Mouse (Mus musculus) liver, adult 2 months (tissue): ENCODE results near the gene Tbl3. TPM values are rescaled to one million over a fixed set of nuclear protein-coding genes. Genes with fewer than 3 reads are reported as not detected.

Experiments used
- DNase-seq: peaks from one replicate; pipeline ENCODE4 v3.0.0-alpha.2; 2011; ENCODE audit warnings: low read depth, low spot score; ENCODE audit errors: extremely low read depth
- H3K27ac ChIP-seq: fragments of 200-500 bp; replicated peaks from 2 replicates; pipeline ENCODE4 v1.5.1; 2012; ENCODE audit warnings: low read depth, mild to moderate bottlenecking, control low read depth, inconsistent platforms, low read length; ENCODE audit not compliant: insufficient read depth
- H3K27me3 ChIP-seq: fragments of 200-500 bp; 2 replicates; pipeline ENCODE4 v1.6.1; 2012; ENCODE audit warnings: mild to moderate bottlenecking, moderate library complexity, low read length, inconsistent platforms; ENCODE audit not compliant: control insufficient read depth, insufficient read depth
- H3K36me3 ChIP-seq: fragments of 200-500 bp; 2 replicates; pipeline ENCODE4 v1.6.1; 2012; ENCODE audit warnings: low read length, inconsistent platforms; ENCODE audit not compliant: control insufficient read depth, insufficient read depth
- H3K4me1 ChIP-seq: fragments of 200-500 bp; 2 replicates; pipeline ENCODE4 v1.6.1; 2011; ENCODE audit warnings: low read length; ENCODE audit not compliant: control insufficient read depth, insufficient read depth
- H3K4me3 ChIP-seq: fragments of 200-500 bp; 2 replicates; pipeline ENCODE4 v1.5.1; 2011; ENCODE audit warnings: low read depth, mild to moderate bottlenecking, control low read depth, low read length, moderate library complexity; ENCODE audit not compliant: insufficient read depth
- H3K79me2 ChIP-seq: fragments of 200-500 bp; 2 replicates; pipeline ENCODE4 v1.6.1; 2012; ENCODE audit warnings: inconsistent platforms, mild to moderate bottlenecking, low read length, moderate library complexity; ENCODE audit not compliant: control insufficient read depth, insufficient read depth
- H3K9ac ChIP-seq: fragments of 200-500 bp; 2 replicates; pipeline ENCODE4 v1.6.1; 2012; ENCODE audit warnings: low read depth, mild to moderate bottlenecking, control low read depth, inconsistent platforms, low read length
- CTCF ChIP-seq: fragments of 200-500 bp; IDR thresholded peaks from 2 replicates; pipeline ENCODE4 v1.5.1; 2011; ENCODE audit warnings: low read depth, low read length, control low read depth
- POLR2A ChIP-seq: fragments of 200-500 bp; IDR thresholded peaks from 2 replicates; pipeline ENCODE4 v1.6.1; 2011; ENCODE audit warnings: low read length, control low read depth; ENCODE audit not compliant: insufficient read depth; ENCODE audit errors: extremely low read depth
- WGBS: fragments of 180-500 bp; shearing (Covaris S2); methylation state at CpG from one replicate; pipeline ENCODE4 v1.1.7; 2018; 5-methylcytosine and 5-hydroxymethylcytosine counted together
- polyA plus RNA-seq: library from polyadenylated mRNA; depleted of rRNA; stranded (reverse); fragments of >200 nt; gene quantifications from 2 replicates; pipeline ENCODE4 v1.2.3, GENCODE M21; 2012
- total RNA-seq: library from RNA; depleted of rRNA; stranded (reverse); fragments of >200 nt; gene quantifications from 2 replicates; pipeline ENCODE4 v1.2.3, GENCODE M21; 2014

Tbl3 gene
- total and polyA plus RNA-seq, 2 experiments, result 14.2 to 37.9 TPM

DNA sequence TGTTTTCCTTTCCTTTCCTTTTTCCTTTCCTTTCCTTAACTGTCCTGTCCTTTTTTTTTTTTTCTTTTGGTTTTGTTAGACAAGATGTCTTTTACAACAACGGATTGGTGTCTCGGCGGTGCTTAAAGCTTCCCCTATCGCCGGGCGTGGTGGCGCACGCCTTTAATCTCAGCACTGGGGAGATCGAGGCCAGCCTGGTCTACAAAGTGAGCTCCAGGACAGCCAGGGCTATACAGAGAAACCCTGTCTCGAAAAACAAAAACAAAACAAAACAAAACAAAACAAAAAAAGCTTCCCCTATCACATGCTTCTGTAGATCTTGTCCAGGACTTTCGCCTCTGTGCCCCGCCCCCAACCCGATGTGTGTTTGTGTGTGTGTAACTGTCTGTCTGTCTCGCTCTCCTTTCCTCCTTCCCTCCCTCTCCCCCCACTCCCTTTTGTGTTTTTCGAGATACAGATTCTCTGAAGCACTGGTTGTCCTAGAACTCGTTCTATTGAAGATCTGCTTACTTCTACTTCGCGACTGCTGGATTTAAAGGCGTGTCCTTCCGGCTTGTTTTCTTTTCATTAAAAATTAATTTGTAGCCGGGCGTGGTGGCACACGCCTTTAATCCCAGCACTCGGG is 453 bp upstream of the Tbl3 start:
- peak; percentile 46 for DNase-seq
- H3K9ac ChIP-seq, result peak overlapping the region; percentile 65
- TF ChIP-seq CTCF, result no peak
- no peaks in the 10 kb centered on the region for H3K79me2 ChIP-seq
- no peaks in the 10 kb centered on the region for H3K27me3 ChIP-seq
- H3K4me3 ChIP-seq, result peak overlapping the region; percentile 71
- H3K4me1 ChIP-seq, result peaks cover 1% of the 10 kb centered on the region; the same call in 1 of the 2 replicates
- no peaks in the 10 kb centered on the region for H3K36me3 ChIP-seq
- H3K27ac ChIP-seq, result peak overlapping the region; percentile 70
- WGBS, result 1% methylated on average over 24 of the region's 24 CpGs

DNA sequence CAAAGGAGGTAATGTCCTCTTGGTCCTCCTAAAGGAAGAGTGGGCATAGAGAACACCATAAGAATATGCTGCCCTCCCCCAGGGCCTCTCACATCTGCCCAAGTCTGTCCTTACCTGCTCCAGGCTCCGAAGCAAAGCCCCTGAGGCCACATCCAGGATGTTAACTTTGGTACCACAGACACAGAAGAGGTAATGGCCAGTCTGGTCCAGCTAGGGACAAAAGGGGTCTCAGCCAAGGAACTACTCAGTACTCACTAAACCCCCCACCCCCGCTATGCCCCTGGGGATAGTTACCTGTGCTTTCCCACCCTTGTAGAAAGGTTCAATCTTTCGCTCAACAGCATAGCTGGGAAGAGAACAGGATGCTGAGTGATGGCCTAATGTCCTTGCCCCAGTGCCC is 1.6 kb downstream of the Tbl3 start:
- H3K4me3 ChIP-seq, result no peak overlapping the region
- no peak for TF ChIP-seq CTCF
- no peak for TF ChIP-seq POLR2A
- no peak overlapping the region for H3K27ac ChIP-seq
- no peak for DNase-seq
- H3K27me3 ChIP-seq, result no peaks in the 10 kb centered on the region
- WGBS, result 99% methylated on average over 3 of the region's 3 CpGs
- peaks cover 4% of the 10 kb centered on the region; the same call in 1 of the 2 replicates for H3K36me3 ChIP-seq
- H3K9ac ChIP-seq, result no peak overlapping the region
- H3K79me2 ChIP-seq, result no peaks in the 10 kb centered on the region
- H3K4me1 ChIP-seq, result peaks cover 1% of the 10 kb centered on the region; the same call in 1 of the 2 replicates

DNA sequence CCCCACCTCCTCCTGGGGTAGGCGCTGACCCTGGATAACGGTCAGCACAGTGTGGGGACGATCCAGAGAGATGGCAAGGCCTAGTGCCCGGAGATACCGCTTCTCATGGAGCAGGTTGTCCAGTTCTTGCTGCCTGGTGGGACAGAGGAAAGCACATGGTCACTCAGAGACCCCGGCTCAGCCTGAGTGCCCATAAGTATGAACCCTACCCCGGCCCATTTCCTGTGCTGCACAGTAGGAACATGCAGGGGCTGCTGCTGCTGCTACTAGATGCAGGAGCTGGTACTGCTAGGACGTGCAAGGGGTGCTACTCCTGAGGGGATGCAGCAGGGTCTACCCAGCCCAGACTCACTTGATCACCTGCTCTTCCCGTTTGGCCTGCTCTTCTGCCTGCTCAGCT is 6.2 kb downstream of the Tbl3 start:
- TF ChIP-seq POLR2A (no peak), CTCF (no peak)
- peaks cover 4% of the 10 kb centered on the region; the same call in 1 of the 2 replicates for H3K36me3 ChIP-seq
- 94% methylated on average over 9 of the region's 9 CpGs for WGBS

DNA sequence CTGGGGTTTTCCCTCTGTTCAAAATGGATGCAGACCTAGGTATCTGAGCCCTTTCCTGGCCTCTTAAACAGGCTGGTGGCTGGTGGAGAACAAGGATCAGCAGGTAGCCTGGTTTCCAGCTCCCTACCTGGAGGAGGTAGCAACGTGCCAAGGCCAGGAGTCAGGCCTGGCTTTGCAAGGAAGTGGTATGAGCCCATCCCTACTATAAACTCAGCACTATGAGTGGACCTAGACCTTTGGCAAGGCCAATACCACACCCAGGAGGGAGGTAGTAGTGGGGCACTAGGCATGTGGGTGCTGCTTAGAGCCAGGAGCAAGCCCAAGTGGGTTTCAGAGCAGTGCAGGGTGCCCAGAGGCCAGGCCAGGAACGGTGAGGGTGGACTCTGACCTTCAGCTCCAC is 8.0 kb downstream of the Tbl3 start:
- H3K36me3 ChIP-seq, result peaks cover 4% of the 10 kb centered on the region; the same call in 1 of the 2 replicates
- H3K27ac ChIP-seq, result no peak overlapping the region
- no peak for DNase-seq
- no peak for TF ChIP-seq POLR2A
- TF ChIP-seq CTCF, result no peak
- peaks cover 3% of the 10 kb centered on the region; the same call in 1 of the 2 replicates for H3K4me1 ChIP-seq
- no peak overlapping the region for H3K4me3 ChIP-seq
- no peak overlapping the region for H3K9ac ChIP-seq
- H3K79me2 ChIP-seq, result no peaks in the 10 kb centered on the region; the same call in 1 of the 2 replicates
- 77% methylated on average over 2 of the region's 2 CpGs for WGBS
- no peaks in the 10 kb centered on the region for H3K27me3 ChIP-seq

More for the DNA sequence above, 6.2 kb downstream of the Tbl3 start:
- H3K79me2 ChIP-seq, result no peaks in the 10 kb centered on the region
- H3K27ac ChIP-seq, result no peak overlapping the region
- no peaks in the 10 kb centered on the region for H3K4me1 ChIP-seq
- H3K9ac ChIP-seq, result no peak overlapping the region
- DNase-seq, result no peak
- H3K27me3 ChIP-seq, result no peaks in the 10 kb centered on the region
- no peak overlapping the region for H3K4me3 ChIP-seq

DNA sequence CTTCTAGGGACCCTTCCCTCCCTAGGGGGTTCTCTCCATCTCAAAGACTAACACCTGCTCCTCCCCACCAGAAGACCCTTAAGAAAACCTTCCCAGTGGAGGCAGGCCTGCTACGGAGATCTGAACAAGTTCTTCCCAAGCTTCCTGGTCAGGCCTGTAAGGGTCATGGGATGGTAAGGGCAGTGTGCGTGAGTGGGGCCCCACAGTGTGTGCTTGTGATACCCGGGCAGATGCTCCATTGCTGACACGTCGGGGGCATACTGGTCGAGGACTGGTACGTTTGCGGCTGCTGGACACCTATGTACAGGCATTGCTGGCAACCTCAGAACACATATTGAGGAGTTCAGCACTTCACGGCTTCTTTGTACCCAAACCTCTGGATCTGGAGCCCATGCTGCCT is 8.7 kb downstream of the Tbl3 start:
- Histone ChIP-seq H3K9ac (no peak overlapping the region), H3K27ac (no peak overlapping the region), H3K79me2 (no peaks in the 10 kb centered on the region; the same call in 1 of the 2 replicates), H3K36me3 (peaks cover 4% of the 10 kb centered on the region; the same call in 1 of the 2 replicates), H3K4me3 (no peak overlapping the region), H3K27me3 (no peaks in the 10 kb centered on the region), H3K4me1 (peaks cover 3% of the 10 kb centered on the region; the same call in 1 of the 2 replicates)
- WGBS, result 86% methylated on average over 9 of the region's 9 CpGs
- TF ChIP-seq POLR2A, result no peak
- TF ChIP-seq CTCF, result no peak
- DNase-seq, result no peak

DNA sequence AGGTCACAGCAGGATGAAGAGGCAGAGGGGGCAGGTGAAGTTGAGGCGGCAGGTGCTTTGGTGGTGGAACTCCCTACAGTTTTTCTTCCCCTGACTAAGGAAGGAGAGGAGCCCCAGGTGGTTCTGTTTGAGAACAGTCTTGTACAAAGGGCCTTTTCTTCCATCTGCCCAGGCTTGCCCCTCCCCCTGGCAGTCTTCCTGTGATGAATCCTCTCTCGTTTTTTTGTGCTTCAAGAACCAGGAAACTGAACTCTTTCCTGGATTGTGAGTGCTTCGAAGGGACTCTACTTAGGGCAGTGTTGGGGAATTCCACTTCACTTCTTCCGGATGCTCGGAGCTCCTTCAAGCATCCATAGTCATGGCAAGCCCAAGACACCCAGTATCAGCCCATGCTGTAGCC is 9.5 kb downstream of the Tbl3 start:
- no peaks in the 10 kb centered on the region; the same call in 1 of the 2 replicates for H3K79me2 ChIP-seq
- WGBS, result 57% methylated on average over 5 of the region's 5 CpGs
- H3K9ac ChIP-seq, result no peak overlapping the region
- H3K27me3 ChIP-seq, result no peaks in the 10 kb centered on the region
- H3K4me1 ChIP-seq, result peaks cover 3% of the 10 kb centered on the region; the same call in 1 of the 2 replicates
- H3K27ac ChIP-seq, result no peak overlapping the region
- DNase-seq, result no peak
- H3K36me3 ChIP-seq, result peaks cover 4% of the 10 kb centered on the region; the same call in 1 of the 2 replicates
- H3K4me3 ChIP-seq, result no peak overlapping the region
- TF ChIP-seq POLR2A, result no peak
- no peak for TF ChIP-seq CTCF
